Mouse (Mus musculus) liver, embryonic 14.5 days (tissue): ENCODE results near the gene Epha8. TPM values are rescaled to one million over a fixed set of nuclear protein-coding genes. Genes with fewer than 3 reads are reported as not detected.
A peak's percentile ranks its signal among the peaks of the same experiment; 100 is the strongest.

Experiments used
- ATAC-seq: fragments of 200-750 bp; cut with Nextera tagmentation; 2 replicates; pipeline ENCODE4 v1.8.0; 2017; ENCODE audit warnings: moderate number of reproducible peaks, mild to moderate bottlenecking, moderate library complexity; ENCODE audit not compliant: insufficient read depth
- DNase-seq, 3 experiments: peaks; one replicate each; pipeline ENCODE4 v3.0.0-alpha.2; 2012 to 2013; ENCODE audit warnings: low read depth in 3 of 3, low spot score in 3 of 3
- H3K27ac ChIP-seq: fragments of 300-500 bp; sonication (generic); 2 replicates; pipeline ENCODE4 v1.5.1; 2014; ENCODE audit warnings: moderate library complexity, mild to moderate bottlenecking, control low read depth, inconsistent platforms
- H3K27me3 ChIP-seq: fragments of 300-500 bp; sonication (generic); 2 replicates; pipeline ENCODE4 v1.6.1; 2014; ENCODE audit warnings: mild to moderate bottlenecking, low read length, moderate library complexity; ENCODE audit not compliant: control insufficient read depth, insufficient read depth
- H3K36me3 ChIP-seq: fragments of 300-500 bp; sonication (generic); replicated peaks from 2 replicates; pipeline ENCODE4 v1.6.1; 2014; ENCODE audit warnings: low read depth; ENCODE audit not compliant: control insufficient read depth, insufficient read depth
- H3K4me1 ChIP-seq, 2 experiments: fragments of 200-500 bp in 1 of 2; fragments of 300-500 bp in 1 of 2; sonication (generic) in 1 of 2; replicated peaks; 2 replicates each; pipeline ENCODE4 v1.6.1; 2012 to 2014; ENCODE audit warnings: antibody characterized with exemption in 1 of 2, inconsistent platforms in 1 of 2, low read length in 1 of 2; ENCODE audit not compliant: control insufficient read depth in 2 of 2, insufficient read depth in 2 of 2
- H3K4me2 ChIP-seq: fragments of 300-500 bp; sonication (generic); 2 replicates; pipeline ENCODE4 v1.6.1; 2014; ENCODE audit warnings: low read depth, mild to moderate bottlenecking, control low read depth, moderate library complexity
- H3K4me3 ChIP-seq, 2 experiments: fragments of 200-500 bp in 1 of 2; fragments of 300-500 bp in 1 of 2; sonication (generic) in 1 of 2; 2 replicates each; pipeline ENCODE4 v1.5.1; 2012 to 2014; ENCODE audit warnings: low read depth in 2 of 2, low read length in 2 of 2, mild to moderate bottlenecking in 2 of 2, control low read depth in 1 of 2, inconsistent platforms in 1 of 2, moderate library complexity in 1 of 2; ENCODE audit not compliant: insufficient read depth in 1 of 2
- H3K9ac ChIP-seq: fragments of 300-500 bp; sonication (generic); replicated peaks from 2 replicates; pipeline ENCODE4 v1.6.1; 2014; ENCODE audit warnings: mild to moderate bottlenecking, control low read depth, moderate library complexity
- H3K9me3 ChIP-seq: fragments of 300-500 bp; sonication (generic); 2 replicates; pipeline ENCODE4 v1.6.1; 2016; ENCODE audit warnings: low read length, mixed read lengths; ENCODE audit not compliant: control insufficient read depth
- CTCF ChIP-seq: IDR thresholded peaks from 2 replicates; pipeline ENCODE4 v1.5.1; 2016; ENCODE audit warnings: antibody characterized with exemption, low read depth, control low read depth
- EP300 ChIP-seq: IDR thresholded peaks from 2 replicates; pipeline ENCODE4 v1.6.1; 2016; ENCODE audit warnings: antibody characterized with exemption, low read depth
- WGBS: fragments of 180-500 bp; shearing (Covaris S2); extraction: QIAGEN DNeasy Blood & Tissue Kit; methylation state at CpG from one replicate; pipeline ENCODE4 v1.1.7; 2014; ENCODE audit not compliant: insufficient replicate concordance; 5-methylcytosine and 5-hydroxymethylcytosine counted together
- polyA plus RNA-seq, 2 experiments: library from polyadenylated mRNA; depleted of rRNA in 1 of 2; stranded (reverse) in 1 of 2; unstranded in 1 of 2; fragments of >200 nt; fragmentation: Nextera tagmentation in 1 of 2; extraction: Ambion mirVana in 1 of 2; gene quantifications; 2 replicates each; pipeline versions ENCODE4 v1.2.1 to v1.2.3; 2012 to 2014

Epha8 gene
- polyA plus RNA-seq, 2 experiments = 0.04 to 0.25 TPM

DNA sequence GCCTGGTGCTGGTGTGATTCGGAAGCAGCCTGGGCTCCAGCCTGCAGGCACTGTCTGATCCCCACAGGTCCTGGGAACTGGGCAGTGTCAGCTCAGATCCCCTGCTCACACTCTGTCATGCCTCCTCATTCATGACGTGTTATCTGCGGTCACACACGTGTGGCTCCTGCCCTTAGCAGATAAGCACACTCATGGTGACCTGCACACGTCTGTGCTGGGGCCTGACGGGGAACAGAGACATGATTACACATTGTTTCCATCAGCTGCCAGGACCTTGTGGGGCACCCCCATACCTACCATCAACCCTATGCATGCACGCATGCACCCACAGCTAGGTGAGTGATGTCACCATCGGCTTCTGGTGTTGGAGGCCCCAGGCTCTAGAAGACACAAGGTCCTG lies 26.1 kb downstream of the Epha8 start:
- Histone ChIP-seq H3K9me3 (no peaks in the 10 kb centered on the region), H3K4me1 (peaks cover 9 to 10% of the 10 kb centered on the region in 2 experiments; a peak in 3 of 4 replicates), H3K27me3 (peaks cover 5% of the 10 kb centered on the region; the same call in 1 of the 2 replicates), H3K9ac (no peak overlapping the region), H3K36me3 (no peaks in the 10 kb centered on the region), H3K4me2 (no peak overlapping the region), H3K4me3 (no peak overlapping the region), H3K27ac (peak overlapping the region; percentile 47; the same call in 1 of the 2 replicates)
- ATAC-seq (peak; percentile 96), DNase-seq (peak; percentile 67 to 72 (median 69))
- 25% methylated on average over 8 of the region's 8 CpGs for WGBS
- peak; percentile 90 for TF ChIP-seq EP300
- no peak for TF ChIP-seq CTCF

DNA sequence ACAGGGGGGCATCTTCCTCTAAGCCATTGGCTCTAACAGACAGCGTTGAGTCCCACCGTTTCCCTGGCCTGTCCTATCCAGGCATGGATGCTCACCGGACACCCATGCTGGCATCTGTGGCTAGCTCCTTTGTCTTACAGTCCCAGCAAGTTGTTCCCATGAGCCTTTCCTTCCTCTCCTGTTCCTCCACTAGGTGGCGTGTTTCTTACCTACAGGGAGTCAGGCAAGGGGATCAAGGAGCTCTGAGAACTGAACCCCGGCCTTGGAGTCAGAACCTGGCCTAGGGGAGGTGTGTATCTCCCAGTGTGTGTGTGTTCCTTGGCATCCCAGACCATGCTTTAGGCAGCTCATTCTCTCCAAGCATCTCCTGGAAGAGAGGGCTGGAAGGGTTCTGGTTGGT lies 27.7 kb downstream of the Epha8 start:
- no peak overlapping the region for H3K9ac ChIP-seq

DNA sequence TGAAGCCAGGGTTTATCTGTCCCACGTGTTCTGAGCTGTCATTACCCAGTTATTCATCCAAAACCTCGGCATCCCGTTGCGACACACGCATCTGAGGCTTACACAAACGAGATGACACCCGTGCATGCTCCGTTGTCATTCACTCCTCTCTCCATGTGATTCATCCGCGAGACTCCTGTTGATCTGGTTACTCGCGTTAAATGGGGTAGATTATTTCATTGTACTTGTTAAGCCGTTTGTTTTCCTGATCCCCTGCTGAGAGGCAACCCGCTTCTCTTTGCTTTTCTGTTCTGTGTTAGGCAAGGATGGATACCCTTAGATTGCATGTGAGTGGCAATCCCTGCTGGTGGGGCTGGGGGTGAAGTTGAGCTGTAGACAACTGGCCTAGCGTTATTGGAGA lies 30.8 kb downstream of the Epha8 start:
- H3K27ac ChIP-seq = no peak overlapping the region
- H3K27me3 ChIP-seq = peaks cover 5% of the 10 kb centered on the region; the same call in 1 of the 2 replicates
- no peaks in the 10 kb centered on the region for H3K9me3 ChIP-seq
- no peak overlapping the region for H3K4me3 ChIP-seq
- H3K4me1 ChIP-seq = peaks cover 9% of the 10 kb centered on the region in 2 experiments; a peak in 3 of 4 replicates
- ATAC-seq = no peak
- no peak for DNase-seq
- H3K36me3 ChIP-seq = no peaks in the 10 kb centered on the region
- no peak overlapping the region for H3K4me2 ChIP-seq
- no peak for TF ChIP-seq CTCF
- no peak for TF ChIP-seq EP300
- whole genome bisulfite sequencing = 25% methylated on average over 15 of the region's 15 CpGs
- no peak overlapping the region for H3K9ac ChIP-seq

More for the DNA sequence above, 27.7 kb downstream of the Epha8 start:
- Histone ChIP-seq H3K4me1 (peaks cover 9 to 10% of the 10 kb centered on the region in 2 experiments; a peak in 3 of 4 replicates), H3K27me3 (peaks cover 5% of the 10 kb centered on the region; the same call in 1 of the 2 replicates), H3K4me3 (no peak overlapping the region), H3K4me2 (no peak overlapping the region), H3K27ac (no peak overlapping the region), H3K9me3 (no peaks in the 10 kb centered on the region), H3K36me3 (no peaks in the 10 kb centered on the region)
- 11% methylated on average over 5 of the region's 5 CpGs for WGBS
- TF ChIP-seq EP300 = no peak
- peak; percentile 85 for TF ChIP-seq CTCF
- DNase-seq = peak; percentile 36 to 47 (median 37)
- ATAC-seq = no peak

DNA sequence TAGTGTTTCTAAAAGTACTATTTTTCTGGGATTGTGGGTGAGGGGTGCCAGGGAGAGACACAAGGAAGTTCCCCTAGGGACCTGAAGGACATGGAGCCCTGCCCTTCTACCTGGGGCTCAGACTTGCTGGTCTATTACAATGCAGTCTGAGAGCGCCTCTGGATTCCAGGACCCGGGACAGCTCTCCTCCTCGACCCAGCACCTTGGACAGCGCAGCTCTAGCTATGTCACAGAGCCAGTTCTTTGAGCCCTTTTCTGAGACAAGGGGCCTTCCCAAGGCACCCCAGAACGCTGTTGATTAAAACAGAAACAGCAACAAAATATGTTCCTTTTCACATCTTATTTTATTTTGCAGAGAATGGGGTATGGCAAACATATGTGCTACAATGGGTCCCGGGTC lies 32.1 kb downstream of the Epha8 start:
- Histone ChIP-seq H3K4me1 (peaks cover 0 to under 1% of the 10 kb centered on the region in 2 experiments; a peak in 1 of 4 replicates), H3K4me2 (no peak overlapping the region), H3K36me3 (no peaks in the 10 kb centered on the region), H3K27ac (no peak overlapping the region), H3K27me3 (peaks cover 5% of the 10 kb centered on the region; the same call in 1 of the 2 replicates), H3K9ac (no peak overlapping the region), H3K9me3 (no peaks in the 10 kb centered on the region), H3K4me3 (no peak overlapping the region)
- ATAC-seq = no peak
- peak in 2 of 3 experiments; percentile 17 to 20 for DNase-seq
- WGBS = 2% methylated on average over 6 of the region's 6 CpGs
- TF ChIP-seq EP300 (no peak), CTCF (no peak)

DNA sequence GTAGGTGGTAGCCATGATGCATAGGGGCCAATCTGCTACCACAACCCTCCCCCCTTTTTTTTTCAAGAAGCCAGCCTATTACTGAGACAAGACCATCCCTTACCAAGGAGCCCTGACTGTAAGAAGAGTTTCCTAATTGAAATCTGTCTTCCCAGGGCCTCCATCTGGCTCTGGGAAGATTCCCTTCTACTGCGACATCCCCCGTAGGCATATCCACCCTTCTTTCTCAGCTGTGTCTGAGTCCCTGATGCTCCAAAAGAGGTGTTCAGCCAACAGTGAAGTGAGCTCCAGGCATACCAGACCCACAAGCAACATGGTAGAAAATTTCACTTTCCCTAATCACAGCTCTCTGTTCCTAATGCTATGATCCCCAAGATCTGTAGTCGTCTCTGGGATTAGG lies 37.1 kb downstream of the Epha8 start:
- TF ChIP-seq EP300 = no peak
- TF ChIP-seq CTCF = no peak
- ATAC-seq (no peak), DNase-seq (no peak)
- no peak overlapping the region for H3K9ac ChIP-seq
- no peaks in the 10 kb centered on the region for H3K36me3 ChIP-seq
- H3K4me3 ChIP-seq = no peak overlapping the region
- no peaks in the 10 kb centered on the region for H3K27me3 ChIP-seq
- H3K4me1 ChIP-seq = no peaks in the 10 kb centered on the region
- no peak overlapping the region for H3K27ac ChIP-seq
- H3K9me3 ChIP-seq = no peaks in the 10 kb centered on the region
- H3K4me2 ChIP-seq = no peak overlapping the region
- 61% methylated on average over 3 of the region's 3 CpGs for WGBS
